Mouse (Mus musculus) limb, embryonic 14.5 days (tissue): ENCODE measurements at regions not wholly inside any gene's neighbourhood (a gene's known extent, or its start where the extent isn't known, plus 50 kb on each side); places are given as distances from the start of the nearest gene placed in this dataset.
A peak's percentile ranks its signal among the peaks of the same experiment; 100 is the strongest.

Source experiments
- ATAC-seq: fragments of 200-750 bp; cut with Nextera tagmentation; 2 replicates; pipeline ENCODE4 v1.8.0; 2017; ENCODE audit warnings: low read depth, moderate number of reproducible peaks, moderate TSS enrichment; ENCODE audit not compliant: low FRiP score
- DNase-seq: peaks from one replicate; pipeline ENCODE4 v3.0.0-alpha.2; 2015; ENCODE audit warnings: low spot score
- H3K27ac ChIP-seq: fragments of 300-500 bp; sonication (generic); replicated peaks from 2 replicates; pipeline ENCODE4 v1.5.1; 2014; ENCODE audit warnings: low read depth, mild to moderate bottlenecking, low read length, moderate library complexity, mixed read lengths
- H3K27me3 ChIP-seq: fragments of 300-500 bp; sonication (generic); 2 replicates; pipeline ENCODE4 v1.6.1; 2014; ENCODE audit warnings: low read length, mixed read lengths; ENCODE audit not compliant: control insufficient read depth, insufficient read depth
- H3K36me3 ChIP-seq: fragments of 300-500 bp; sonication (generic); 2 replicates; pipeline ENCODE4 v1.6.1; 2014; ENCODE audit warnings: mild to moderate bottlenecking, low read length, moderate library complexity, mixed read lengths; ENCODE audit not compliant: control insufficient read depth, insufficient read depth
- H3K4me1 ChIP-seq: fragments of 300-500 bp; sonication (generic); 2 replicates; pipeline ENCODE4 v1.6.1; 2014; ENCODE audit warnings: antibody characterized with exemption, low read length, mixed read lengths; ENCODE audit not compliant: control insufficient read depth, insufficient read depth
- H3K4me2 ChIP-seq: fragments of 300-500 bp; sonication (generic); replicated peaks from 2 replicates; pipeline ENCODE4 v1.6.1; 2014; ENCODE audit warnings: low read depth, mild to moderate bottlenecking, low read length, moderate library complexity; ENCODE audit not compliant: severe bottlenecking
- H3K4me3 ChIP-seq: fragments of 300-500 bp; sonication (generic); replicated peaks from 2 replicates; pipeline ENCODE4 v1.5.1; 2014; ENCODE audit warnings: low read length
- H3K9ac ChIP-seq: fragments of 300-500 bp; sonication (generic); 2 replicates; pipeline ENCODE4 v1.6.1; 2014; ENCODE audit warnings: mild to moderate bottlenecking, low read depth, low read length, moderate library complexity; ENCODE audit not compliant: severe bottlenecking
- H3K9me3 ChIP-seq: fragments of 300-500 bp; sonication (generic); 2 replicates; pipeline ENCODE4 v1.6.1; 2016; ENCODE audit warnings: low read length; ENCODE audit not compliant: control insufficient read depth
- POLR2A ChIP-seq: fragments of 200-500 bp; IDR thresholded peaks from 2 replicates; pipeline ENCODE4 v1.8.0; 2012; ENCODE audit warnings: inconsistent platforms, mild to moderate bottlenecking, moderate library complexity, borderline replicate concordance; ENCODE audit not compliant: insufficient read depth, insufficient read length; ENCODE audit errors: extremely low read depth
- WGBS: fragments of 180-500 bp; shearing (Covaris S2); extraction: QIAGEN DNeasy Blood & Tissue Kit; methylation state at CpG from one replicate; pipeline ENCODE4 v1.1.7; 2014; 5-methylcytosine and 5-hydroxymethylcytosine counted together

- Histone ChIP-seq H3K27me3 (no peaks in the 10 kb centered on the region), H3K27ac (no peak overlapping the region), H3K9me3 (no peaks in the 10 kb centered on the region), H3K4me3 (no peak overlapping the region), H3K4me2 (no peak overlapping the region), H3K9ac (no peak overlapping the region), H3K4me1 (no peaks in the 10 kb centered on the region; the same call in 1 of the 2 replicates), H3K36me3 (no peaks in the 10 kb centered on the region)
- DNase-seq (no peak), ATAC-seq (no peak)
- TF ChIP-seq POLR2A, result no peak
- 70% methylated on average over 3 of the region's 3 CpGs for WGBS
Measured at GRCm38 (mm10) chr9:59153945-59154344, 117.7 kb upstream of the Neo1 start.

DNA sequence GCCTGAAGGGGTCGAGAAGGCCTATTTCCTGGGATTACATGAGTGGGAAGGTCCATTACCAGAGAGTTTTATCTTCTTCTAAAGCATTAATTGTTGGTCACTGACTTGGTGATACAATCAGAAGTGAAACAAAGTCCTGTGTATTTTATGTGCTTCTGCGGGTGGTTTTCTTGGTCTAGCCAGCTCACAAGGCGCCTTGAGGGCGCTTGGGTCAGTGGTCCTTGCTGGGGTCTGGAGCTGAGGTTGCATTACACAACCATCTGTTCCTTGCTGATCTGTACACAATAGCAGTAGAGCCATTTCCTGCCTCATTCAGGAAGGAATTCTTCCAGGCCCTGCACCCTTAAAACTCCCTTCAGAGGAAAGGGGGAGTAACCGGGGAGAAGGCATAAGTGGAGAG is 116.9 kb upstream of the Neo1 start:
- Histone ChIP-seq H3K27ac (no peak overlapping the region), H3K4me3 (no peak overlapping the region), H3K4me2 (no peak overlapping the region), H3K27me3 (no peaks in the 10 kb centered on the region), H3K36me3 (no peaks in the 10 kb centered on the region), H3K4me1 (no peaks in the 10 kb centered on the region; the same call in 1 of the 2 replicates), H3K9ac (no peak overlapping the region), H3K9me3 (no peaks in the 10 kb centered on the region)
- TF ChIP-seq POLR2A, result no peak
- ATAC-seq (no peak), DNase-seq (no peak)
- WGBS, result 31% methylated on average over 5 of the region's 5 CpGs

GRCm38 (mm10) chr9:59144256-59144800 is 108.1 kb upstream of the Neo1 start:
- H3K27ac ChIP-seq, result no peak overlapping the region
- WGBS, result 78% methylated on average over 3 of the region's 3 CpGs
- no peak overlapping the region for H3K4me2 ChIP-seq
- no peaks in the 10 kb centered on the region for H3K36me3 ChIP-seq
- no peaks in the 10 kb centered on the region for H3K4me1 ChIP-seq
- H3K9me3 ChIP-seq, result no peaks in the 10 kb centered on the region
- H3K27me3 ChIP-seq, result no peaks in the 10 kb centered on the region
- ATAC-seq, result no peak
- H3K9ac ChIP-seq, result no peak overlapping the region
- H3K4me3 ChIP-seq, result no peak overlapping the region
- no peak for DNase-seq
- no peak for TF ChIP-seq POLR2A

- Histone ChIP-seq H3K27ac (no peak overlapping the region), H3K9me3 (no peaks in the 10 kb centered on the region), H3K9ac (no peak overlapping the region), H3K36me3 (no peaks in the 10 kb centered on the region), H3K27me3 (no peaks in the 10 kb centered on the region), H3K4me1 (no peaks in the 10 kb centered on the region), H3K4me3 (no peak overlapping the region), H3K4me2 (no peak overlapping the region)
- no peak for TF ChIP-seq POLR2A
- ATAC-seq (no peak), DNase-seq (no peak)
- WGBS, result 77% methylated on average over 4 of the region's 4 CpGs
Measured at GRCm38 (mm10) chr9:59143610-59144009, 107.4 kb upstream of the Neo1 start.

- peak overlapping the region; percentile 82 for H3K27ac ChIP-seq
- DNase-seq (peak; percentile 68), ATAC-seq (peak; percentile 87)
- peak overlapping the region; percentile 41 for H3K4me2 ChIP-seq
- H3K9ac ChIP-seq, result no peak overlapping the region
- H3K27me3 ChIP-seq, result no peaks in the 10 kb centered on the region
- no peaks in the 10 kb centered on the region for H3K36me3 ChIP-seq
- 15% methylated on average over 15 of the region's 15 CpGs for WGBS
- H3K4me1 ChIP-seq, result peaks cover 20% of the 10 kb centered on the region
- H3K9me3 ChIP-seq, result no peaks in the 10 kb centered on the region
- no peak overlapping the region; the same call in 1 of the 2 replicates for H3K4me3 ChIP-seq
- no peak for TF ChIP-seq POLR2A
Measured at GRCm38 (mm10) chr9:59134171-59135041, 98.2 kb upstream of the Neo1 start.
